ENCODE assay signal across 8 mouse cellular contexts in the genomic region with DNA sequence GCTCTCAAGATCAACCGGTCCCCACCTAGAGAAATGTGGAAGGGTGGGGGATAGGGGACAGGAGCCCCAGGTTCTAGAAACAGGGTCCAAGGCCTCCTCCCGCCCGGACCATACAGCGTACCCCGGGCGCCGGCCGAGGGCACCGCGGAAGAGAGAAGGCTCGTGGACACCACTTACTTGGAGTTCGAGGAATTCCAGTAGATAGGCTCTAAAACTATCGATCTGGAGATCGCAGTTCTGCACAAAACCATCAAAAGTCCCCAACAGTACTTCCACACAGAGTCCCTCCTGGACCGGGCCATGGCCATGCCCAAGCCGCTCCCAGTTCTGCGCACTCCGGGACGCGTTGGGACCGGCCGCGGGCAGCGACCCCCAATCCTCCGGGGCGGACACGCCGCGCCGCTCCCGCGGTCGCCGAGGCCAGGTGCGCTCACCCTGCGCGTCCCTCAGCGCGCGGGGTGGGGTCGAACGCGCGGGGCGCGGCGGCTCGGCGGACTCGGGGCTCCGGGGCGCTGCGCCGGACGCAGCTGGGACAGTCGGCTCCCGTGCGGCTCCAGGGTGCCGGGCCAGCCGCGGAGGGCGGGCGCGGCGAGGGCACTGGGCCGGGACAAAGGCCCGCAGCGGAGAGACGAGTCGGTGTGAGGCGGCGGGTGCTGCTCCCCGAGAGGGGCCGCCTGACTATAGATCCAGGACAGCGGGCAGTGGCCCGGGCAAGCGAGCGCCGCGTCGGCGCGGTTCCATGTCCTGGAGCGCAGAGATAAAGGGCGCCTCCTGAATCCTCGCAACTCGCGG. TPM values are rescaled to one million over a fixed set of nuclear protein-coding genes. Genes with fewer than 3 reads are reported as not detected.
A peak's percentile ranks its signal among the peaks of the same experiment; 100 is the strongest.
DNase-seq lines count a peak whose midpoint lies in the region; ATAC-seq and TF ChIP-seq lines count a peak whose summit lies in the region.

No protein-coding gene starts in this region.

- no peaks in the 10 kb centered on the region for H3K9me3 ChIP-seq in heart, embryonic 16.5 days (replicated peaks; ENCODE audit: control insufficient read depth, low read length)
- no peaks in the 10 kb centered on the region for H3K9me3 ChIP-seq in liver, embryonic 15.5 days (replicated peaks)
- H3K9me3 ChIP-seq in stomach, postnatal 0 days (ENCODE audit: control insufficient read depth, low read length) = no peaks in the 10 kb centered on the region

- H3K4me3 ChIP-seq in heart, embryonic 16.5 days (ENCODE audit: low read length) = peak overlapping the region; percentile 82
- H3K4me3 ChIP-seq in liver, embryonic 15.5 days (replicated peaks) = peak overlapping the region; percentile 64
- peak overlapping the region; percentile 88 for H3K4me3 ChIP-seq in stomach, postnatal 0 days (ENCODE audit: low read depth, low read length)

- TF ChIP-seq EP300 in stomach, postnatal 0 days (optimal IDR thresholded peaks at IDR 0.05) = no peak

- peaks cover 25% of the 10 kb centered on the region for H3K4me1 ChIP-seq in heart, embryonic 16.5 days (ENCODE audit: control insufficient read depth, insufficient read depth, low read length)
- H3K4me1 ChIP-seq in liver, embryonic 15.5 days (replicated peaks) = peaks cover 29% of the 10 kb centered on the region
- H3K4me1 ChIP-seq in stomach, postnatal 0 days (replicated peaks; ENCODE audit: control insufficient read depth, insufficient read depth) = no peaks in the 10 kb centered on the region

- peak; percentile 55 for DNase-seq in embryo, embryonic 10.5 days (ENCODE audit: low spot score)
- no peak for DNase-seq in embryo, embryonic 11 days
- DNase-seq in right cerebral cortex, postnatal 4 days = peak; percentile 40
- DNase-seq in right cerebral cortex, postnatal 10 days (ENCODE audit: low spot score in 2 of 2) = no peak
- peak; percentile 55 for DNase-seq in stomach, postnatal 0 days (ENCODE audit: low spot score)
- no peak for DNase-seq in layer of hippocampus, postnatal 25 days (ENCODE audit: extremely low spot score in 1 of 2, low spot score in 1 of 2)

- ATAC-seq in heart, embryonic 16.5 days (replicated peaks; ENCODE audit: extremely low read depth, insufficient read depth, low FRiP score) = peak; percentile 44
- peak; percentile 29 for ATAC-seq in liver, embryonic 15.5 days (ENCODE audit: insufficient read depth)
- peak; percentile 37 for ATAC-seq in stomach, postnatal 0 days (ENCODE audit: low FRiP score, low TSS enrichment)

- no peak for TF ChIP-seq CTCF in stomach, postnatal 0 days (IDR thresholded peaks at IDR 0.05; ENCODE audit: low read depth)

- no peaks in the 10 kb centered on the region for H3K36me3 ChIP-seq in heart, embryonic 16.5 days (ENCODE audit: control insufficient read depth, insufficient read depth)
- peaks cover 13% of the 10 kb centered on the region; the same call in 1 of the 2 replicates for H3K36me3 ChIP-seq in liver, embryonic 15.5 days (replicated peaks)
- H3K36me3 ChIP-seq in stomach, postnatal 0 days (ENCODE audit: control insufficient read depth, insufficient read depth, low read length) = no peaks in the 10 kb centered on the region

- peak overlapping the region; percentile 81 for H3K27ac ChIP-seq in heart, embryonic 16.5 days (ENCODE audit: low read length)
- no peak overlapping the region for H3K27ac ChIP-seq in liver, embryonic 15.5 days (replicated peaks)
- H3K27ac ChIP-seq in stomach, postnatal 0 days (replicated peaks) = peak overlapping the region; percentile 77

- H3K4me2 ChIP-seq in heart, embryonic 16.5 days (ENCODE audit: low read depth, low read length) = peak overlapping the region; percentile 65
- H3K4me2 ChIP-seq in liver, embryonic 15.5 days = peak overlapping the region; percentile 80
- H3K4me2 ChIP-seq in stomach, postnatal 0 days (replicated peaks; ENCODE audit: low read depth) = peak overlapping the region; percentile 91

- peak overlapping the region; percentile 92 for H3K9ac ChIP-seq in heart, embryonic 16.5 days (ENCODE audit: low read length)
- H3K9ac ChIP-seq in liver, embryonic 15.5 days = peak overlapping the region; percentile 25; the same call in 1 of the 2 replicates
- H3K9ac ChIP-seq in stomach, postnatal 0 days (ENCODE audit: low read length) = peak overlapping the region; percentile 80

- WGBS in heart, embryonic 16.5 days = under 1% methylated on average over 85 of the region's 88 CpGs
- WGBS in liver, embryonic 15.5 days (ENCODE audit: insufficient replicate concordance) = under 1% methylated on average over 87 of the region's 88 CpGs
- WGBS in stomach, postnatal 0 days = under 1% methylated on average over 55 of the region's 88 CpGs

- H3K27me3 ChIP-seq in heart, embryonic 16.5 days (ENCODE audit: control insufficient read depth, insufficient read depth, low read length) = no peaks in the 10 kb centered on the region
- H3K27me3 ChIP-seq in liver, embryonic 15.5 days = peaks cover 54% of the 10 kb centered on the region
- H3K27me3 ChIP-seq in stomach, postnatal 0 days (ENCODE audit: control insufficient read depth, insufficient read depth, low read length) = no peaks in the 10 kb centered on the region

RNA-seq across cellular contexts. Expression of a gene that starts 0.5 kb away (rescaled TPM):
- polyA plus RNA-seq in heart, embryonic 16.5 days (2015; fragmentation: Nextera tagmentation; extraction: Ambion mirVana) = 8.4 and 10.5 TPM in 2 replicates
- polyA plus RNA-seq in liver, embryonic 15.5 days (2015; fragmentation: Nextera tagmentation; extraction: Ambion mirVana) = 0.68 and 0.85 TPM in 2 replicates
- polyA plus RNA-seq in stomach, postnatal 0 days (2015; fragmentation: Nextera tagmentation; extraction: Ambion mirVana) = 7.2 and 7.8 TPM in 2 replicates
- 10 to 100 TPM; 30.5 to 34.1 TPM for total RNA-seq in layer of hippocampus, postnatal 25 days (2021)

RNA-seq across cellular contexts. Expression of a gene that starts 29.8 kb away (rescaled TPM):
- 60.9 and 76.7 TPM in 2 replicates for polyA plus RNA-seq in heart, embryonic 16.5 days (2015; fragmentation: Nextera tagmentation; extraction: Ambion mirVana)
- 31.8 and 34.6 TPM in 2 replicates for polyA plus RNA-seq in liver, embryonic 15.5 days (2015; fragmentation: Nextera tagmentation; extraction: Ambion mirVana)
- polyA plus RNA-seq in stomach, postnatal 0 days (2015; fragmentation: Nextera tagmentation; extraction: Ambion mirVana) = 83.2 and 84.0 TPM in 2 replicates
- 100 to 1,000 TPM in 1 of 2 experiments, 10 to 100 TPM in 1; 79.2 to 120 TPM for total RNA-seq in layer of hippocampus, postnatal 25 days (2021)

Comparison
In these comparisons a context has a peak if more than half of its experiments do, and no peak if none do; other contexts are left out.
1. DNase-seq: peak in embryo, embryonic 10.5 days (single experiment), right cerebral cortex, postnatal 4 days (single experiment) and stomach, postnatal 0 days (single experiment); none in embryo, embryonic 11 days (single experiment), right cerebral cortex, postnatal 10 days (0 of 2) and layer of hippocampus, postnatal 25 days (0 of 2).
2. H3K9ac ChIP-seq: peak in every context shown above with its lines; median percentile 92 in heart, embryonic 16.5 days; 80 in stomach, postnatal 0 days; 25 in liver, embryonic 15.5 days.
3. Peak in every context shown above with its lines, with median percentiles within 50 percentile points of each other: ATAC-seq, H3K4me2 ChIP-seq and H3K4me3 ChIP-seq.